Mouse (Mus musculus) gastrocnemius, adult 2 months (tissue): ENCODE data around the gene Shisa5. TPM values are rescaled to one million over a fixed set of nuclear protein-coding genes. Genes with fewer than 3 reads are reported as not detected.
A peak's percentile ranks its signal among the peaks of the same experiment; 100 is the strongest.

Source experiments
- DNase-seq: peaks from one replicate; pipeline ENCODE4 v3.0.0; 2022
- H3K27ac ChIP-seq: fragments of 200-600 bp; 2 replicates; pipeline ENCODE4 v1.8.1; 2022; ENCODE audit warnings: mild to moderate bottlenecking
- H3K4me3 ChIP-seq: fragments of 200-600 bp; 2 replicates; pipeline ENCODE4 v1.8.1; 2022; ENCODE audit warnings: mild to moderate bottlenecking, moderate library complexity
- CTCF ChIP-seq: fragments of 200-600 bp; IDR thresholded peaks from 2 replicates; pipeline ENCODE4 v1.8.1; 2022; ENCODE audit warnings: antibody characterized with exemption, mild to moderate bottlenecking, moderate library complexity
- intact Hi-C: fragments of 180-260 bp; cut with DNase I; formaldehyde crosslinking; loops from one replicate; pipeline ENCODE4 v1.15.1; 2025
- total RNA-seq, 2 experiments: library from RNA; stranded (reverse); gene quantifications; 2 replicates each; pipeline ENCODE4 v1.2.3; 2021

The Shisa5 gene
- total RNA-seq, 2 experiments from 2014 or later = 15.9 to 17.0 TPM

DNA sequence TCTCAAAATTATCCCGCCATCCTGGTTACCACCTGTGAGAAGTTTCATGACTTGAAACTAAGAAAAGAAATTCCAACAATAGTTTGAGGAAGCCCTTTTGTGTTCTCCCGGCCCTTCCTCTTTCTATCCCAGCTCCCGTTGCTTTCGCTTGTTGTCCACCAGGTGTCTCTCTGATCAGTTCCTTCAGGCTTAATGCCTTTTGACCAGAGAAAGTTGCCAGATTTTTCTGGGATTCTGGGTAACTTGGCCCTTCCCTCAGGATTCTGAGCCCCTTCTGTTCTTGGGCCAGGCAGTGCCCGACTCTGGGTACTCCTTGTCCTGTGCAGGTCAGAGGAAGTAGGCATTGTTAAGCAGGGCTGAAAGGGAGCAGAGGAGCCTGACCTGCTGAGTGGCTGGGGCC, 49.6 kb downstream of the Shisa5 start:
- peak; percentile 70 for TF ChIP-seq CTCF
- intact Hi-C loops = loop anchor here (2.0 kb wide), 1 partner anchor 33 kb away; no protein-coding TSS in a partner anchor
- peak; percentile 23 for DNase-seq
- H3K4me3 ChIP-seq = peak overlapping the region; percentile 28; the same call in 1 of the 2 replicates
- H3K27ac ChIP-seq = peak overlapping the region; percentile 32

DNA sequence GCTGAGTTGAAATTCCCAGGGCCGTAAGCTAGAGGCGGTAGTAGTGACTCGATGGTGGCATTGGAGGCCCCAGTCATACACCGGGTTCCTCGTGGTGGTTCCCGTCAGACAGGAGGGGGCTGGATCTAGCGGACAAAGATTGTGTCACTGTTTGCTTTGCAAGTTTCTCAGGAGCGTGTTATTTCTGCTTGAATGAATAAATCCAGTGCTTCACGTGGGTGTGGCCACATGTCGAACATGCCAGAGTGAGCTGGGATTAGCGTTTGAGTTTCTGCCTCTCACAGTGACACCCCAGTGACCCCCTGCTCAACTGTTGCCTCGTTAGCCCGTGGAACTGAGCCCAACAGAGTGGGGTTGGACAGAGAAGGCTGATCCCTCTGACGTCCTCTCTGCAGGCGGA, 52.1 kb downstream of the Shisa5 start:
- intact Hi-C loops = no loop called here
- Histone ChIP-seq H3K27ac (no peak overlapping the region), H3K4me3 (no peak overlapping the region)
- peak; percentile 12 for DNase-seq
- no peak for TF ChIP-seq CTCF

DNA sequence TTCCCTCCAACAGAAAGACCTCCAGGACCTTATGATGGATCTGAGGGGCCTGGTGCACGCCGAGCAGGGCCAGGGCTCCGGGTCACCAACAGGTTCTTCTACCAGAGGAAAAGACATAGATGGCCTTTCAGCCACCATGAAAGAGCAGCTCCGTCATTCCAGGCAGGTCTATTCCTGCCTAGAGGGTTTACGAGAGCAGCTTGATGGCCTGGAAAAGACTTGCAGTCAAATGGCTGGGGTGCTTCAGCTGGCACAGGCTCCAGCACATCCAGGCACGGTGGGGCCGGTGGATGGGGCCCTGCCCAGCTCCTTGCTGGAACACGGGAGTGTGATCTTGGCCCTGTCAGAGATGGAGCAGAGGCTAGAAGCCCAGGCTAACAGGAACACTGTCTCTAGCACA, 53.4 kb downstream of the Shisa5 start:
- H3K27ac ChIP-seq = no peak overlapping the region
- H3K4me3 ChIP-seq = no peak overlapping the region
- intact Hi-C loops = no loop called here
- DNase-seq = peak; percentile 14
- no peak for TF ChIP-seq CTCF

DNA sequence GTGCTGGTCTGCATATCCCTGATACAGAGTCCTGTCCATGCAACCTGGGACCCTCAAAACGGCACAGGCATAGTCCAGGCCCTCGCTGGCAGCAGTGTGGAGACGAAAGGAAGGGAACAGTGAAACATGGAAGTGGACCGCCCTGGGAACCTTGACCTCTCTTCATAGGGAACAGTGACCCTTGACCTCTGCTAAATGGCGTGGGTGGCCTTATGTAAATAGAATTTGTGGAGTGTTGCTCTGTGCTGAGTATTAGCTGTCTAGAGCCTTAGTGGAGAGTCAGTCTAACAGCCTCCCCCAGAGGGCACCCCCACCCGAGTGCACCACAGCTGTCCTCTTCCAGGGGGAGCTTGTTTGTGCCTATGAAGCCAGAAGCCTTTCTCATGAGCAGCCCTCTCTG, 54.4 kb downstream of the Shisa5 start:
- intact Hi-C loops = no loop called here
- peak; percentile 10 for DNase-seq
- H3K4me3 ChIP-seq = no peak overlapping the region
- TF ChIP-seq CTCF = no peak
- no peak overlapping the region for H3K27ac ChIP-seq

DNA sequence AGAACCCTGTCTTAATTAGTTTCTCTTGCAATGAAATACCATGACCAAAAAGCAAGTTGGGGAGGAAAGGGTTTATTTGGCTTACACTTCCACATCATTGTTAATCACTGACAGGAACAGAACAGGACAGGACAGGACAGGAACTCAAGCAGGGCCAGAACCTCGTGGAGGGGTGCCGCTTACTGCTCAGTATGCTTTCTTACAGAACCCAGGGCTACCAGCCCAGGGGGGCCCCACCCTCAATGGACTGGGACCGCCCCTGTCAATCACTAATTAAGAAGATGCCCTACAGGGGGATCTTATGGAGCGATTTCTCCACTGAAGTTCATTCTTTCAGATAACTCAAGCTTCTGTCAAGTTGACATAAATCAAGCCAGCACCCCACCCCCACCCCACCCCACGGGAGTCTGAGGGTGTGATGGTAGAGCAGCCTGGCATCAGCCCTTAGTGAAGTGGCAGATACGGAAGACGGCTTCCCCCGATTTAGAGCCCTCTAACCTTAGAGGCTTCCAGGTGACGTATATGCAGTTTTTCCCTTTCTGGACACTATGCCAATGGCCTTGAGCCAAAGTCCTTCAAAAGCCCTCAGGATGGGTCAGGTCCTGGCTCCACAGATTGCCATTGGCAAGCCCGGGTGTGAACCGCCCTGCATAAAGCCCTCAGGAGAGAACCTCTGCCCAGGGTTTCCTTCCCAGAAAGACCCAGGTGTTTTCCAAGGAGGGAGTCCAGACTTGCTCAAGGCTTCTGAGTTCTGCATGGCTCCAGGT, 55.6 kb downstream of the Shisa5 start:
- DNase-seq = peak; percentile 15
- H3K27ac ChIP-seq = no peak overlapping the region
- H3K4me3 ChIP-seq = no peak overlapping the region
- TF ChIP-seq CTCF = no peak
- intact Hi-C loops = no loop called here

DNA sequence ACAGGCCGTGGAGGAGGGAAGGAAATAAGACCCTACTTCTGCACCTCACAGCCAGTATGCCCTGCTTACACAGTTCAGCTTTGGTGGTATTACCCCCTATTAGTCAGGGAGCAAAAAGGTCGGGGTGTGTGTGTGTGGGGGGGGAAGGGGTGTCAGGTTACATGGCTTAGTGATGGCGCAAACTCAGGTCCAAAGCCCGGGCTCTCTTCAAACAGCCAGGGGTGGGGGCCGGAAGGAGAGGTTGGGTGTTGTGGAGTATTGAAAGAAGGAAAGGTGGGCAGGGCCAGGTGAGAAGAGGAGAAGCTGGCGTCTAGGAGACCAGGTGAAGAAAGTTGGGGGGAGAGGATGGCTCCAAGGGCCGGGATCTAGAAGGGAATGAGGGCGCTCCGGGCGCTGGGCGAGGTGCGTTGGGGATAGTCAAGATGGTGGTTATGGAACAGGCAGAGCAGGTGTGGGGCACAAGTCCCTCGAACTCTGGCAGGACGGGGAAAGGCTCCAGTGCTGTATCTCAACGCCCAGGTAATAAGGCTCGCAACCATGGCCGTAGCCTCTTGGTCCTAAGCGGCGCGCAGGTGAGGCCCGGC, 56.3 kb downstream of the Shisa5 start:
- H3K4me3 ChIP-seq = peak overlapping the region; percentile 87
- TF ChIP-seq CTCF = no peak
- intact Hi-C loops = no loop called here
- peak overlapping the region; percentile 80 for H3K27ac ChIP-seq
- DNase-seq = peak; percentile 21

DNA sequence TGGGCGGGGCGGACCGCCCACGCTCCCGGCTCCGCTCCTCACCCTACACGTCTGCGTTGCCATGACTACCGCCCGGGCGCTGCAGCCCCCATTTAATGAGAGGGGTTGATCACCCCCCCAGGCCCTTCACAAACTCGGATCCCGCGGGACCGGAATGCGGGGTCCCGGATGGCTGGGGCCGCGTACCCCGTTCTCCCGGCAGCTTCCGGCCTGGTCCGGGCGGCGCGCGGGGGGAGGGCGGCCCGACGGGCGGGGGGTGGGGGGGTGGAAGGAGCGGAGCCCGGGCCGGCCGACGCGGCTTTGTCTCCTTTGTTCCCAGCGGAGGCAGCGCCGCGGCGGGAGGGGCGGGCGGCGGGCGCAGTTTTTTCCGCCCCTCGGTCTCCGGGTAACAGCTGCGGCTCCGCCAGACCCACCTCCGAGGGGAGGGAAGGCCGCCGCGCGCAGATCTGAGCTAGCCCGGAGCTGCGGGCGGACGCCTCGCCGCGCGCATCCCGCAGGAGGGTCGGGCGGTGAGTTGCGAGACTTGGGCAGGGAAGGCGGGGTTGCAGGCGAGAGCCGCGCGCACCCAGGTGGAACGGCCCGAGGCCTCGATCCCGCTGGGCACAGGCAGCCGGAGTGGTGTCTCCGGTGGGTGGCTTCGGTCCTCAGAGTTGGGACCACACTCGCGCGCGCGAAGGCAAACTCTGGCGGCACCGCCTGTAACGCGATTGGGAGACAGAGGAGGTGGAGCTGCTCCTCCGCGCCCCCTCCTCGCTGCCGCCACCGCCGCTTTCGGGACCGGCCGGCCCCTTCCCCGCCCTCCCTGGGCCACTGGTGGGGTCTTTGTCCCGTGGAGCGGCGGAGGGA, 57.0 kb downstream of the Shisa5 start, which contains the start of gene Plxnb1:
Gene Plxnb1, plus strand, starts transcription at position 253 of the 846 bp plus-strand sequence.
- no peak for TF ChIP-seq CTCF
- Histone ChIP-seq H3K27ac (peak within 1 kb of the TSS; percentile 80), H3K4me3 (peak within 1 kb of the TSS; percentile 87)
- peak; percentile 61 for DNase-seq
- intact Hi-C loops = no loop called here

DNA sequence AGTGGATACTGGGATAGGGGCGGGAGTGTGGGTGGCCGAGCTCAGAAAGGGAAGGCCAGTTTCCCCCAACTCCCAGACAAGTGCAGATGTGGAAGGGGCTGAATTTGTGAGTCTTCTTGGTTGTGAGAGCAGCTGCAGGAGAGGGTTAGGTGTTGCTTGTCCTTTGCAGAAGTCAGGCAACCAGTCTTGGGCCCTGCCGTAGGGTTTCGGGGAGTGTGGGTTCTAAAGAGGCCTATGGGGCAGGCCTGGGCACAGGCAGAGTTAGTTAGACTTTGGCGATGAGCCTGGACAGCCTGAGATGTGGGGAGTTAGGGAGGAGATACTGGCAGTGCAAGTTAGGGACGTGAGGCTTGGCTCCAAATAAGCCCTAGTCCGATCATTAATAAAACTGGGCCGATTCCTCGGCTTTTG, 57.9 kb downstream of the Shisa5 start:
- DNase-seq = no peak
- Histone ChIP-seq H3K4me3 (peak overlapping the region; percentile 87), H3K27ac (peak overlapping the region; percentile 80)
- no peak for TF ChIP-seq CTCF
- intact Hi-C loops = no loop called here

DNA sequence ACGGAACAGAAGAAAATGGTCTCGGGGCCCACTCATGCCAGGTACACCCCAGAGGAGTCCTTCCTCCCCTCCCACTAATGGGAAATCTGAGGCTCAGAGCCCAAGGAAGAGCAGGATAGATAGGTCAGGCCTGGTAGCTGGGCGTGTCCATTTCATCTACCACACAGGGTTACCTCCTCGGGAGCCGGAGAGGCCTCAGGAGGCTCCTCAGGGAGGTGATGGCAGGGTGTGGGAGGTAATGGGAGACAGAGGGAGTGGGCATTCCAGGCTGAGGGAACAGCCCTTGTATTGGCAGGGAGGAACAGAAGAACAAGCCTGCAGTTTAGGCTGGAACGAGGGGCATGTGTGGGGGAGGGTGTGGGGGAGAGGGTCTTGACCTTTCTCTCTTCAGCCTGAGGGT, 58.5 kb downstream of the Shisa5 start:
- intact Hi-C loops = no loop called here
- peak overlapping the region; percentile 87 for H3K4me3 ChIP-seq
- TF ChIP-seq CTCF = no peak
- peak overlapping the region; percentile 80 for H3K27ac ChIP-seq
- DNase-seq = no peak

DNA sequence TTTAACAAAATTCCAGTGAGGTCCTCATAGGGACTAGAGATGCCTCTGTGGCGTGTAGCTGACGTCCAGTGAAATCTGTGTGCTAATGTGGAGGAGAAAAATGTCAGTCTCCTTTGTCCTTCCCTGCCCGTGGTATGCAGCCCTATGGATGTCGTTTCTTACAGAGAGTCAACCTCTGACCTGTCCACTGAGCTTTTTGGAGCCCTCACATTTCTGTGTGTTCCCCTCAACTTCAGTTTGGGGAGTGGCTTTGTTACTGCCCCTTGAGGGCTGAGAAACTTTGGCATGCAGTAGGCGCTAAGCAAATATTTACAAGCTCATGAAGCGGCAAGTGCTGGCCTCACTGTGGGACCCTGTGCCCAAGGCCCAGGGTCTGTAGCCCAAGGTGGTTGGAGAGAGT, 58.9 kb downstream of the Shisa5 start:
- Histone ChIP-seq H3K27ac (peak overlapping the region; percentile 80), H3K4me3 (peak overlapping the region; percentile 87; the same call in 1 of the 2 replicates)
- no peak for DNase-seq
- intact Hi-C loops = no loop called here
- TF ChIP-seq CTCF = no peak

DNA sequence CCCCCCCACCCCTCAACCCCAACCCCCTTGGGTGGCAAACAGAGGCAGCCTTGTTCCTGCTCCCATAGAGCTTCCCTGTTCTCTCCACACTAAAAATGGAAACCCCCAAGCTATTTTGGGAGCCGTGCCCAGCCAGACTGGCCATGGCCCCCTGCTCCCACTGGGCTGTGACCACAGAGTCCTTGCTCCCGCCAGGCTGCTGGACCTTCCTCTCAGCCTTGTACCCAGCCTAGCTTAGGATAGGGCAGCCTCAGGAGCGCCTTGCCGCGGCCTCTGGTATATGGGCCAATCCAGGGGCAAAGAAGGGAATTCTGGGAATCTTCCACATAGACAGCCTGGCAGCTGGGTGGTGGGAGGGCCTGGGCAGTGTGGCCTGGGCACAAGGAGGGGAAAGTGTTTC, 59.5 kb downstream of the Shisa5 start:
- H3K4me3 ChIP-seq = no peak overlapping the region
- TF ChIP-seq CTCF = no peak
- H3K27ac ChIP-seq = peak overlapping the region; percentile 80
- DNase-seq = no peak
- intact Hi-C loops = no loop called here

DNA sequence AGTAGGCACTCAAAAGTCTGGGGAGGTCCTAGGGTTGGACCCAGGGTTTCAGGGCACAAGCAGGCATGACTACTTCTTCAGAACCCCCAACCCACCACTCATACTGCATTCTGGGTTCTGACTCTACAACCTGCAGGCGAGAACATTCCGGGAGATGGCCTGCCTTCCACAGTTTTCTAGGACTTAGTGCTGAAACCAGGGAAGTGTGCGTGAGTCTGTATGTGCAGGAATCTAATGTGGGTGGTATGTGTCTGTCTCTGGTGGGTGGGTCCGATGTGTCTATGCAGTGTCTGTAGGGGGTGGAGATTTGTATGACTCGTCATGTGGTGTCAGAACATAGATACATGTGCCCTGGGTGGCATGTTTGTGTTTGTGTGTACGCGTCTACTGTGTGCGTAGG, 60.0 kb downstream of the Shisa5 start:
- DNase-seq = no peak
- TF ChIP-seq CTCF = no peak
- intact Hi-C loops = no loop called here
- Histone ChIP-seq H3K27ac (peak overlapping the region; percentile 80), H3K4me3 (peak overlapping the region; percentile 19; the same call in 1 of the 2 replicates)

DNA sequence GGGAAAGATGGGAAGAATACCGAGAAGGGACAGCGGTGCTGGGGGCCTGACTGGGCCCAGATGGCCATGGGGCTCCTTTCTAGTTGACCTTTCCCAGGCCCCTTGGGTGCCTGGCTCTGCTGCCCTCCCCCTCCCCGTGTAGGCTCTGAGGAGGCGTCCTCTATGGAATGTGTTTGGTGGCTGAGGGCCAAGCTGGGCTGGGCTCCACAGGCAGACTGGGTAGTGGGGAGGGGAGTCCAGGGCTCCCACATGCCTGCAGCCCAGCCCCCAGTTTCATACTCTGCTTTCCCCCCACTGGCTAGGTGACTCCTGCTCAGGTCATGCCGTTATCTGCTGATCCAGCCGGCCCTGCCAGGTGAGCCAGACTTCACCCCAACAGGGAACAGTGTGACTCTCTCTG, 60.6 kb downstream of the Shisa5 start:
- Histone ChIP-seq H3K27ac (peak overlapping the region; percentile 80), H3K4me3 (peak overlapping the region; percentile 19)
- no peak for TF ChIP-seq CTCF
- intact Hi-C loops = no loop called here
- peak; percentile 46 for DNase-seq
